Mouse (Mus musculus): ENCODE measurements around the gene Fam160a2. TPM values are rescaled to one million over a fixed set of nuclear protein-coding genes. Genes with fewer than 3 reads are reported as not detected.

Gene Fam160a2
- polyA plus RNA-seq, 1 experiment: 39.3 TPM

DNA sequence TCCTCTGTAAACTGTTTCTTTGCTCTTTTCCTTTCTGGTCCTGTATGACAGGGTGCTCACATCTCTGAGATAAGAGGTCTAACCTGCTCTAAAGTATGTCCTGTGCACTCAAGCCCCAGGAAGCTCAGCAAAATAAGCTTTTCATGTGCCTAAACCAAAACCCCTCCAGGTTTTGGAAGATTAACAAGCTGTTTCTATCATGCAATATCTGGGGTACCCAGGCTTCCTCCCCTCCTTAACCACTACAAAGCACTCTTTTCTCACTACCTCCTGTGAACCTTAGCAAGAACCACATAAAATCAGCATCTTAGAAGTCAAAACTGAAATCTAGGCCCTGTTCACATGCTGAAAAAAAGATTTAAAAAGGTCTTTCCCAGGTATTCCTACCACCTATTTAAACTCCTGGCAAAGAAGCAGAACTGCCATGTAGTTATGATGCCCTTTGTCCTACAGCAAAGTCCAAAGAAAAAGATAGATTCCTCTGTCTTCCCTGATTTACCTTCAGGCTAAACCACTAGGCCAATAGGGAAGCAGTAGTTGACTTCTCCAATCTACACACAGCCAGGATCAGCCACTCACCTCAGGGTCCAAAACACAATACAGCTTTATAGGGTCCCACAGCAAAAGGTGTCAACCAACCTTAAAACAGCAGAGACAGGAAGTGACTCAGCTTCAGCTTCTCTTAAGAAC is 4.6 kb downstream of the Fam160a2 start:
- H3K27ac ChIP-seq (ENCODE audit: insufficient read depth, low read depth, low read length): no peak overlapping the region
- H3K4me1 ChIP-seq (ENCODE audit: control insufficient read depth, insufficient read depth, low read length): peaks cover 20% of the 10 kb centered on the region
- TF ChIP-seq POLR2A (IDR thresholded peaks at IDR 0.05; ENCODE audit: borderline replicate concordance, low read depth, low read length) (no peak), CTCF (IDR thresholded peaks at IDR 0.05; ENCODE audit: low read depth, low read length) (no peak)
- H3K4me3 ChIP-seq (ENCODE audit: insufficient read depth, low read length): no peak overlapping the region

DNA sequence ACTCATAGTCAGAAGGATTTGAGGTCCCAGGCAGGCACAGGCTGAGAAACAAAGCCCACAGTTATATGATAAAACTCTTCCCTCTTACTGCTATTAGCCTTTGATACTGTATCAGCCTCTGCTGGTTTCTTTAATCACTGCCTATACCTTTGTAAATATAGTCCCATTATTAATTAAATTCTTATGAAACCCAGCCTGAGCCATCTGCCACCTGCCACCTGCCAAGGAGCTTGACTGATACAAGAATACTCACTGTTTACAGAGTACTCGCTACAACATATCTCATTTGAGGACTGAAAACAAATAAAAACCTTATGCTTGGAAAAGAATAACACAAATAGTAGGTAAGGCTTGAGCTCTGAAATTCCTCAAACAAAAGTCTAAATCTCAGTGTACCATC is 5.2 kb downstream of the Fam160a2 start:
- no peak for TF ChIP-seq POLR2A (IDR thresholded peaks at IDR 0.05; ENCODE audit: borderline replicate concordance, low read depth, low read length)
- TF ChIP-seq CTCF (IDR thresholded peaks at IDR 0.05; ENCODE audit: low read depth, low read length): no peak
- Histone ChIP-seq H3K27ac (ENCODE audit: insufficient read depth, low read depth, low read length) (no peak overlapping the region), H3K4me1 (ENCODE audit: control insufficient read depth, insufficient read depth, low read length) (peaks cover 26% of the 10 kb centered on the region), H3K4me3 (ENCODE audit: insufficient read depth, low read length) (no peak overlapping the region)

DNA sequence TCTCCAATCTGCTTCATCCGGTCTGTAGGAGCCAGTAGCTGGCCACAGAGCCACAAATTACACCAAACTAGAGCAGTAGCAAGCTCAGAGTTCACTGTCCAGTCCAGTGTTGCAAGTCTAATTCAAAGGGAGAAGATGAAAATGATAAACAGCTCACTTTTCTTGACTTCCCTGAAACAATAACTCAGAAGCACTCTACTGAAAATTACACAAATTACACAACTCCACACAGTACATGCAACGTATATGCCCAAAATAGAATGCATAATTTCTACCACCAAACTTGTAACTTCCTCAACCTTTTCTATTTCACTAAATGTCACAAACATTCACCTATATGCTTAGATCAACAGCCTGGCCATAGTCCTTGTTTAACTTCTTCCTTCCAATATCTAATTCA is 9.6 kb downstream of the Fam160a2 start:
- TF ChIP-seq CTCF (IDR thresholded peaks at IDR 0.05; ENCODE audit: low read depth, low read length): no peak
- TF ChIP-seq POLR2A (IDR thresholded peaks at IDR 0.05; ENCODE audit: borderline replicate concordance, low read depth, low read length): no peak
- H3K27ac ChIP-seq (ENCODE audit: insufficient read depth, low read depth, low read length): no peak overlapping the region
- no peak overlapping the region for H3K4me3 ChIP-seq (ENCODE audit: insufficient read depth, low read length)
- H3K4me1 ChIP-seq (ENCODE audit: control insufficient read depth, insufficient read depth, low read length): peaks cover 12% of the 10 kb centered on the region

DNA sequence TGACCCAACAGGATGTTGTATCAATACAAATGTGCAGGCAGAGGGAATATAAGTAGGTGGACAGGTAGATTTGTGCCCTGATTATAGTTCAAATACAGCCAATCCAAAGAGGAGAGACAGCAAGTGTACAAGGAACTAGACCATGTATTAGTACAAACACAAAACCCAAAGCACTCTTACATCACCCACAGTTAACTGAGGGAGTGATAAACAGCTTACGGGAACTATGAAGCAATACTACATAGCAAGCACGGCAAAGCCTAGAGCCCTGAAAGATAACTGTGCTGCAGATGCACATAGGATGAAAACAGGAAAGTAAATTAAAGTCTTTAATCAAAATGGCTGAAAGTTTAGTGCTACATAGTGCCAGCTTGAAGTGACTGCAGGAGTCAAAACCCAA is 12.2 kb downstream of the Fam160a2 start:
- H3K4me3 ChIP-seq (ENCODE audit: insufficient read depth, low read length): no peak overlapping the region
- H3K27ac ChIP-seq (ENCODE audit: insufficient read depth, low read depth, low read length): no peak overlapping the region
- peaks cover 10% of the 10 kb centered on the region for H3K4me1 ChIP-seq (ENCODE audit: control insufficient read depth, insufficient read depth, low read length)
- TF ChIP-seq POLR2A (IDR thresholded peaks at IDR 0.05; ENCODE audit: borderline replicate concordance, low read depth, low read length): no peak
- TF ChIP-seq CTCF (IDR thresholded peaks at IDR 0.05; ENCODE audit: low read depth, low read length): no peak

DNA sequence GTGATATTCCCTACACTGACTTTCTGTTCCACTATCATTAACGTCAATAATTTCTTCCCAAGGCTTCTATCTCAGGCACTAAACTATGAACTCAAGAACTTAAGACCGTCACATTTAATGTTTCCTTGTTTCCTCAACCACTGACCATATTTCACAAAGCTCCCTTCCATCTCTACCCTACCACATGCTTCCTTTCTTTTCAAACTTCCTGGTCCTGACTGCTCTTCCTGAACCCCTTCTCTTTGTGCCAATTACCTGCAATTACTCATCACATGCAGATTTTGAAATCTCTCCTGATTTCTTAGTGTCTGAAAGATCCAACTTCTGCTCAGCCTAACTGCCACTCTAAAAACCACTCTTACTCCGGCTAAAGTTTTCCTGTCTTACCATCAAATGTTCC is 19.5 kb downstream of the Fam160a2 start:
- H3K27ac ChIP-seq (ENCODE audit: insufficient read depth, low read depth, low read length): no peak overlapping the region
- peaks cover 3% of the 10 kb centered on the region; the same call in 1 of the 2 replicates for H3K4me1 ChIP-seq (ENCODE audit: control insufficient read depth, insufficient read depth, low read length)
- no peak overlapping the region for H3K4me3 ChIP-seq (ENCODE audit: insufficient read depth, low read length)
- TF ChIP-seq POLR2A (IDR thresholded peaks at IDR 0.05; ENCODE audit: borderline replicate concordance, low read depth, low read length): no peak
- no peak for TF ChIP-seq CTCF (IDR thresholded peaks at IDR 0.05; ENCODE audit: low read depth, low read length)

DNA sequence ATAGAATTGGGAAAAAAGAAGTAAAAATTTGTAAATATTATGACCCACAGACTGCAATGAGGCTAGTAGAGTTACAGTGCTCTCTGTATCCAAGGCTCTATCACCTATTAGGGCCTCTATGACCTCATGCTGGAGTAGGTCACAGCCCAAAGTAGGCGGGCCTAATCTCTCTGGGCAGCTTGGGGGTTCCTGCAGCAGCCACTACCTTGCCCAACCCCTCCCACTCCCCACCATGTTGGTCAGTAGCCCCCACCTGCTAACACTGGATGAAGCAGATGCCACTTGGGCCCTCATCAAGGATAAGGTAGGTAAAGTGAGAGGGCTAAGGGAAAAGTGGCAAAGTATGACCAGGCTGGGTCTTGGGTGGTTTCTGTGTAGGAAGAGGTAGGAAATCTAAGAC is 25.0 kb downstream of the Fam160a2 start, which contains the start of gene Gm5901:
TSS of gene Gm5901 (plus strand) at position 173 of the 400 bp plus-strand sequence.
- peaks cover 19% of the 10 kb centered on the region for H3K4me1 ChIP-seq (ENCODE audit: control insufficient read depth, insufficient read depth, low read length)
- H3K4me3 ChIP-seq (ENCODE audit: insufficient read depth, low read length): no peak within 1 kb of the TSS
- H3K27ac ChIP-seq (ENCODE audit: insufficient read depth, low read depth, low read length): no peak within 1 kb of the TSS
- no peak for TF ChIP-seq CTCF (IDR thresholded peaks at IDR 0.05; ENCODE audit: low read depth, low read length)
- TF ChIP-seq POLR2A (IDR thresholded peaks at IDR 0.05; ENCODE audit: borderline replicate concordance, low read depth, low read length): no peak

DNA sequence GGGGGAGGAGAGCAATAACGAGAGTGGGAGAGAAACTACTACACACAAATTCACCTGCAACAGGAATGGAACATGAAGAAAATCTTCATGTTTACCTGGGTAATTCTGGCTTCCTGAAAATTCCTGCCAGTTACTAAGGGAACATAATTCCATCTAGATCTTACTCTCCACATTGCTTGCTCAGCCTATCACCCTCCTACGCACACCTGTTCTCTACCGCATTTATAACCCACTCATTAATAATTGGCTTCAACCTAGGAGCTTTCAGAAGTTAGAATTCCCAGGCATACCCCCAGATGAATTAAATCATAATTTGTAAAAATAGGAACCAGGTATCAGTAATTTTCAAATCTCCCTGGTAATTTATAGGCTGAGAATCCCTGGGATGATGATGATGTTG is 25.9 kb downstream of the Fam160a2 start:
- TF ChIP-seq POLR2A (IDR thresholded peaks at IDR 0.05; ENCODE audit: borderline replicate concordance, low read depth, low read length) (no peak), CTCF (IDR thresholded peaks at IDR 0.05; ENCODE audit: low read depth, low read length) (no peak)
- Histone ChIP-seq H3K27ac (ENCODE audit: insufficient read depth, low read depth, low read length) (no peak overlapping the region), H3K4me3 (ENCODE audit: insufficient read depth, low read length) (no peak overlapping the region), H3K4me1 (ENCODE audit: control insufficient read depth, insufficient read depth, low read length) (peaks cover 19% of the 10 kb centered on the region)

DNA sequence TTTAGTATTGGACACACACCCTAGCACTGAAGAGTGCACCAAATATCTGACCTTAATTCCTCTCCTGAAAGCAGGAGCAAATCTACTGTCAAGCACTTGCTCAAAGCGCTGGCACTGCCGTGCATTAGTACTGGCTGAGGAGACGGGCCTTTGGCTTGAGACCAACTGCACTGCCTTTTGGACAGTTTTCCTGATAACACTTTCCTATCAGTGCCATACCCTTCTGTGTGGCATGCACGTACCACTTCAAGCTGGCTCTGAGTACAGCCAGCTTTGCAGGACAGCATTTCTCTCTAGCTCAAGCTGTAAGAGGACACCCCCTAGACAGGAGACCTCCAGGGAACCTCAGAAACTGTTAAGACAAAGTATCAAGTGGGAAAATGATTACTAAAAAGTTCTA is 26.3 kb downstream of the Fam160a2 start:
- Histone ChIP-seq H3K4me1 (ENCODE audit: control insufficient read depth, insufficient read depth, low read length) (peaks cover 19% of the 10 kb centered on the region), H3K4me3 (ENCODE audit: insufficient read depth, low read length) (no peak overlapping the region), H3K27ac (ENCODE audit: insufficient read depth, low read depth, low read length) (no peak overlapping the region)
- TF ChIP-seq POLR2A (IDR thresholded peaks at IDR 0.05; ENCODE audit: borderline replicate concordance, low read depth, low read length) (no peak), CTCF (IDR thresholded peaks at IDR 0.05; ENCODE audit: low read depth, low read length) (no peak)

DNA sequence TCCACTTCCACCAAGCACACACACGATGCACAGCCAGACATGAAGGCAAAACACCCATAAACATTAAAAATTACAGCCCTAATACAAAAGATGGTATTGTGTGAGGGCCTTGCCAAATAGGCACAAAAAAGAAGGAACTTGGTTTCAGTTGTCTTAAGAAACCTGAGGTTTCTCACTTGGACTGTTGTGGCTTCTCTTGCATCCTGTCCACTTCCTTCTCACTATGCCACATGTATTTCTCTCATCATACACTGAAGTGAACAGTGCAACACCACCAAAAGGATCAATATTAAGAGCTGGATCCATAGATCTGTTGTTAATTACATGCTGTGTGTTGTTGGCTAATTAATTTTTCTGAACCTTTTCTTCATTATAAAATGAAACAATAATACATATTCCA is 26.9 kb downstream of the Fam160a2 start:
- H3K27ac ChIP-seq (ENCODE audit: insufficient read depth, low read depth, low read length): no peak overlapping the region
- TF ChIP-seq POLR2A (IDR thresholded peaks at IDR 0.05; ENCODE audit: borderline replicate concordance, low read depth, low read length): no peak
- no peak for TF ChIP-seq CTCF (IDR thresholded peaks at IDR 0.05; ENCODE audit: low read depth, low read length)
- H3K4me3 ChIP-seq (ENCODE audit: insufficient read depth, low read length): no peak overlapping the region
- peaks cover 19% of the 10 kb centered on the region for H3K4me1 ChIP-seq (ENCODE audit: control insufficient read depth, insufficient read depth, low read length)

DNA sequence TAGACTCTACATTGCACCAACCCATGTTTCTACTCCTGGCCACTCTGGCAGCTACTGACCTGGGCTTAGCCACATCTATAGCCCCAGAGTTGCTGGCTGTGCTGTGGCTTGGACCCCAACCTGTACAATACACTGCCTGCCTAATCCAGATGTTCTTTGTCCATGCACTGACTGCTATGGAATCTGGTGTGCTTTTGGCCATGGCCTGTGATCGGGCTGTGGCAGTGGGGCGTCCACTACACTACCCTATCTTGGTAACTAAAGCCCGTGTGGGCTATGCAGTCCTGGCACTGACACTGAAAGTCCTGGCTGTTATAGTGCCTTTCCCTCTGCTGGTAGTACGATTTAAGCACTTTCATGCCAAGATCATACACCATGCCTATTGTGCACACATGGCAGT is 31.3 kb downstream of the Fam160a2 start:
- peaks cover 11% of the 10 kb centered on the region for H3K4me1 ChIP-seq (ENCODE audit: control insufficient read depth, insufficient read depth, low read length)

More for the DNA sequence above, 31.3 kb downstream of the Fam160a2 start:
- no peak for TF ChIP-seq CTCF (IDR thresholded peaks at IDR 0.05; ENCODE audit: low read depth, low read length)
- no peak for TF ChIP-seq POLR2A (IDR thresholded peaks at IDR 0.05; ENCODE audit: borderline replicate concordance, low read depth, low read length)
- H3K27ac ChIP-seq (ENCODE audit: insufficient read depth, low read depth, low read length): no peak overlapping the region
- no peak overlapping the region for H3K4me3 ChIP-seq (ENCODE audit: insufficient read depth, low read length)
